Mouse (Mus musculus): ENCODE data around the gene Washc4. TPM values are rescaled to one million over a fixed set of nuclear protein-coding genes. Genes with fewer than 3 reads are reported as not detected.
"Not testable (repeated sequence)": the region's sequence is repeated elsewhere in the genome, so short reads cannot be mapped to it uniquely, and the experiment has no call there.

The Washc4 gene
- total RNA-seq (2022): 10 to 100 TPM; 27.4 to 35.4 (median 31.0) TPM

- peak; percentile 88 to 92 for DNase-seq (ENCODE audit: low spot score in 2 of 2)
Measured at GRCm38 (mm10) chr10:83543439-83544102, at the start of gene Washc4. Gene Washc4 (plus strand): TSS chr10:83543752.

- no peak for DNase-seq (ENCODE audit: low spot score in 2 of 2)
Measured at GRCm38 (mm10) chr10:83497321-83497720, 46.2 kb upstream of the Washc4 start.

DNA sequence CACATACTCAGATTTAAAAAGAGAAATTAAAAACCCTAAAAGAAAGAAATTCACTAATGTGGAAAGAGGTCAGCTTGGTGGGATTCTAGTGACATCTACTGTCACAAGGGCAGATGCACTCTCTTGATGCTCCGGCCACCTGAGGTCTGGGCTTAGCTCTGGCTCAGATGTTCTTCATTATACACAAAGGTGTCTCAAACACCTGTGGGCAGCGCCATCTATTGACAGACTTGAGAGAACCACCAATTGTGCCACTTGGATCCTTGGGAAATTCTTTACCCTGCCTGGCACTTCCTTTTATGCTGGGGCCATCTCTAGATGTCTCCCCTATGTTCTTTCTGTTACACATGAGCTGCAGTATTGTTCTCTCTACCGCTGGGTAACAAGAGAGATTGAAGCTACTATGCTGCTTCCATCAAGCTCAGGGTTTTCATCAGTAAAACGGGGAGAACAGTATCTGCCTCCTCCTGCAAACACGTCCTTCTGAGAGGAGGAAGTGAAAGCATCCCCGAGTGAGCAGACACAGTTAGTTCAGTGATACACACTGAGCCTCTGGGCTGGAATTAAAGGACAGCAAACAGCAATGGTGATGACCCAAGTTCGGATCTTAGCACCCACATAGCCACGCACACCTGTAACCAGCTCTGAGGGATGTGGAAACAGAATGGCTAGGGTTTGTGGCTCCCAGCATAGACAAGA is 34.4 kb upstream of the Washc4 start:
- DNase-seq (ENCODE audit: low spot score in 2 of 2): no peak

- DNase-seq (ENCODE audit: low spot score in 2 of 2): no peak
Measured at GRCm38 (mm10) chr10:83511304-83511703, 32.2 kb upstream of the Washc4 start.

DNA sequence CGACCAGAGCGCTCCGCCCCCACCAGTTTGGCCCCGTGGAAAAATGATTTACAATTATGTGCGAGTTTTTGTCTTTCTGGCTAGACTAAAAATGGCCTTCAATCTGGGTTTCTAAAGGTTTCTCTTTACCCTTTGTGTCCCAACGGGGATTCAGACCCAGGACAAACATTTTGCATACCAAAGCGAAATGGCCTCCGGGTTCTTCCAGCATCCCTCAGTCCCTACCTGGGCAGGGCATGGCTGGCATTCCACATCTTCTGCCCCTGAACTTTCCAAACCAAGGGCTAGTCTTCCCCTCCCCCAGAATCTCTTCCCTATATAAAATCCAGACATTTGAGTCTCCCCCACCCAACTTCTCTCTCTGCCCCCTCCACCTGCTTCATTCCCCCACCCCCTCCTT is 29.8 kb upstream of the Washc4 start:
- no peak for DNase-seq (ENCODE audit: low spot score in 2 of 2)

DNA sequence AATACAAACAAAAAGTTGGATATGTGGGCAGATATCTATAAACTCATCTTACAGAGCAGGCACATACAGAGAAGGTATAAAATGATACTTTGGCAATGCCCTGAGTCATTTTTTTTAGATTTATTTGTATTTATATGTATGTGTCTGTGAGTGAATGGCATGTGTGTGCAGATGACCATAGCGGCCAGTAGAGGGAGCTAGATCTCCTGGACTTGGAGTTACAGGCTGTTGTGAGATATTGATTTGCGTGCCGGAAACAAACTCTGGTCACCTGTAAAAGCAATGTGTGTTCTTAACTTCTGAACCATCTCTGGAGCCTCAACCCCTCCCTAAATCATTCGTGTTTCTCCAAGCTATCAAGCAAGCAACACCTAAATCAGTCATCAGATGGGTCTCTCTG is 22.6 kb upstream of the Washc4 start:
- DNase-seq (ENCODE audit: low spot score in 2 of 2): no peak

GRCm38 (mm10) chr10:83524238-83524637 is 19.3 kb upstream of the Washc4 start:
- DNase-seq (ENCODE audit: low spot score in 2 of 2): not testable (repeated sequence)

DNA sequence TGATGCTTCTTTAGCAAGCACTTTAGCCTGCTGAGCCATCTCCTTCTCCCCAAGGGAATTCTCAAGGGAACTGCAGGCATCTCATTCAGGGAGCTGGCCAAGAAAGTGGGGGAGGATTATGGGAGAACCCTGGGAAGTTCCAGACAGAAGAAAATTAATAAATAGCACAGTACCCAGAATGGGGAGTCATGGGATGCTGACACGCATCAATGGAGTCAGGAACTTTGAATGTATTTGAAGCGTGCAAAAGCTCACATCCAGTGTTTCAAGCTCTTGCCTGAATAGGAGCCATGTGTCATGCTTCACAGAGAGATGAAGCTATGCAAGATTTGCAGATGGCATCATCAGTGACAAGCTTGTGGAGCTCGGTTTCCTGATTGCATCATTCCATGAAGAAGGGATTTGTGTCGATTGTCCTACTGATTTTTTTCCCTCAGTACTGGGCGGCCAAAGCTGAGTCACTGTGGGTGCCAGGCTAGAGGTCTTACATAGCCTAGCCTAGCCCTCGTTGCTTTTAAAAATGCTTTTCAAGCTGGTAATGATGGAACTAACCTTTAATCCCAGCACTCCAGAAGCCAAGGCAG is 13.1 kb upstream of the Washc4 start:
- no peak for DNase-seq (ENCODE audit: low spot score in 2 of 2)

- peak in 1 of 2 experiments; percentile 40 for DNase-seq (ENCODE audit: low spot score in 2 of 2)
Measured at GRCm38 (mm10) chr10:83533258-83533909, 10.2 kb upstream of the Washc4 start.

- peak; percentile 23 to 29 for DNase-seq (ENCODE audit: low spot score in 2 of 2)
Measured at GRCm38 (mm10) chr10:83533910-83534283, 9.7 kb upstream of the Washc4 start, which contains the start of gene Aldh1l2. Gene Aldh1l2 (minus strand): TSS chr10:83534140.

- DNase-seq (ENCODE audit: low spot score in 2 of 2): no peak
Measured at GRCm38 (mm10) chr10:83536436-83536835, 7.1 kb upstream of the Washc4 start.

DNA sequence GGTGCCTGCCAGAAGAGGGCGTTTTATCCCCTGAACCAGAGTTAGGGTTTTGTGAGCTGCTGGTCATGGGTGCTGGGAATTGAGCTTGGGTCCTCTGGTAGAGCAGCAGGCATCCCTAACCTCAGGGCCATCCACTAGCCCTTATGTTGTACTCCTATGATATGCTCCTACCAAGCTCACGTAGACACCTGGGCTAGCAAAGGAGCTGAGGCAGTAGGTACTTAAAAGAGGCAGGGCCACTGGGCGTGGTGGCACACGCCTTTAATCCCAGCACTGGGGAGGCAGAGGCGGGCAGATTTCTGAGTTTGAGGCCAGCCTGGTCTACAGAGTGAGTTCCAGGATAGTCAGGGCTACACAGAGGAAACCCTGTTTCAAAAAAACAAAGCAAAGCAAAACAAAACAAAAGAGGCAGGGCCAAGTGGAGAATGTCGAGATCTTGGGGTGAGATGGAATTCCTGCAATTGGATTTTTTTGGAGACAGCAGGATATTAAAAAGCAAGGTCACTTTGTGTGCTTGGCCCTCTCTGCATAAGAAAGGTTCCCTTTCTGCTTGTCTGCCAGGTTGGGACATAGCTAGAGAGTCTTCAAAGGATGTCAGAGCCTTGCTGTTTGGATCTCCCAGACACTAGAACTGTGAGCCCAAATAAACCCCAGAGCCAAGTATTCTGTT is 4.1 kb upstream of the Washc4 start:
- DNase-seq (ENCODE audit: low spot score in 2 of 2): no peak

DNA sequence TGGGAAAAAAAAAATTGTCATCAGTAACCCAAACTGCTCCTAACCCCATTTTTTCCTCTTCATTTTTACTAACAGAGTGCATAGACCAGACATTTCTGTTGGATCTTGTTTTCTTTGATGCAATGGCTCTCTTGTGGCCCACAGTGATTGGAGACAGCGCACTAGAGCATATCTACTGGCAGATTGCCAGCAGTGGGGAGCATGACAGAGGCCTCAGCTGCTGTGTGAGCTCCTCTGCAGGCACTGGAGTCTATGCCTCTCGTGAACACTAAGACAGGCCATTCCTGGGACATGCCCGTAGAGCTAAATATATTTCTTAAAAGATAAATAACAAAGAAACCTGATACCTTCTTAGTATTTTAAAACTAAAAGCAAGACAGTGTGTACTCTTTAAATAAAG is 3.5 kb upstream of the Washc4 start:
- DNase-seq (ENCODE audit: low spot score in 2 of 2): no peak

GRCm38 (mm10) chr10:83542241-83542640 is 1.3 kb upstream of the Washc4 start:
- DNase-seq (ENCODE audit: low spot score in 2 of 2): peak; percentile 25 to 33

- no peak for DNase-seq (ENCODE audit: low spot score in 2 of 2)
Measured at GRCm38 (mm10) chr10:83544103-83544479, 539 bp downstream of the Washc4 start.

GRCm38 (mm10) chr10:83545341-83545740 is 1.8 kb downstream of the Washc4 start:
- no peak for DNase-seq (ENCODE audit: low spot score in 2 of 2)

GRCm38 (mm10) chr10:83563005-83563404 is 19.5 kb downstream of the Washc4 start:
- DNase-seq (ENCODE audit: low spot score in 2 of 2): no peak

GRCm38 (mm10) chr10:83565449-83566441 is 22.2 kb downstream of the Washc4 start:
- no peak for DNase-seq (ENCODE audit: low spot score in 2 of 2)

DNA sequence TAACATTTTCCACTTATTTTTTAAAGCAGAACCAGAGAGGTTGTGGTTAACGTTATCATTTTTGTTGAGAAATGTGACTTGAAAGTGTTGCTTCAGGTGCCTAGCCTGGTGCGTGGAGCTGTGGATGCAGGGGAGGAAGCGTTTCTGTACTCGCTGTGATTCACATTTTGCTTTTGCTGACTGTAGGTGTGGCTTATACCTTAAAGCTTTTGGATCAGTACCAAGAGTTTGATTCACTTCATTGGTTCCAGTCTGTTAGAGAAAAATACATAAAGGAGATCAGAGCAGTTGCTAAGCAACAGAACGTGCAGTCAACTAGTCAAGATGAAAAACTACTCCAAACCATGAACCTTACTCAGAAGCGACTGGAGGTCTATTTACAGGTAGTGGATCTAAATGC is 47.2 kb downstream of the Washc4 start:
- DNase-seq (ENCODE audit: low spot score in 2 of 2): no peak

DNA sequence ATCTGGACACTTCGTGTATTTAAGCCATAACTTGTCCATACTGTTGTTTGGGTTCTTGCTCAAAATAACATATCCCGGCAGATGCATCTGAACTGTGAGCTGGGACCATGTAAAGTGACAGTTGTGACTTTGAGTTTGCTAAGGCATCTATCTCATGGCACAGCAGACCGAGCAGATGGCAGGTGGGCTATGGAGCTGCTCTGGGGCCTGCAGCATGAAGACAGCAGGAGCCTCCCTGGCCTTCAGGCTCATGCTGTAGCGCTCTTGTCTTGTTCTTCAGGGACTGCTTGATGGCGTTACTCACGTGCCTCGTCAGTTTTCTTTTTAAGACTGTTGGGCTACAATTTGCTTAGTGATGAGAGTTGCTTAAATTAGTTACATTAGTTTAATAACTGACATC is 49.1 kb downstream of the Washc4 start:
- DNase-seq (ENCODE audit: low spot score in 2 of 2): peak in 1 of 2 experiments; percentile 48
